Mouse (Mus musculus) thymus, adult 2 months (tissue): ENCODE measurements around the gene Fgf14.

Source experiments
- CTCF ChIP-seq: fragments of 200-500 bp; IDR thresholded peaks from 2 replicates; pipeline ENCODE4 v1.5.1; 2012; ENCODE audit warnings: mild to moderate bottlenecking, control low read depth, low read length, moderate library complexity, borderline replicate concordance; ENCODE audit not compliant: control insufficient read depth, poor library complexity, insufficient read depth; ENCODE audit errors: extremely low read depth
- POLR2A ChIP-seq: fragments of 200-500 bp; IDR thresholded peaks from 2 replicates; pipeline ENCODE4 v1.6.1; 2012; ENCODE audit warnings: mild to moderate bottlenecking, low read length, control low read depth, moderate library complexity; ENCODE audit not compliant: control insufficient read depth, poor library complexity, insufficient read depth; ENCODE audit errors: extremely low read depth

DNA sequence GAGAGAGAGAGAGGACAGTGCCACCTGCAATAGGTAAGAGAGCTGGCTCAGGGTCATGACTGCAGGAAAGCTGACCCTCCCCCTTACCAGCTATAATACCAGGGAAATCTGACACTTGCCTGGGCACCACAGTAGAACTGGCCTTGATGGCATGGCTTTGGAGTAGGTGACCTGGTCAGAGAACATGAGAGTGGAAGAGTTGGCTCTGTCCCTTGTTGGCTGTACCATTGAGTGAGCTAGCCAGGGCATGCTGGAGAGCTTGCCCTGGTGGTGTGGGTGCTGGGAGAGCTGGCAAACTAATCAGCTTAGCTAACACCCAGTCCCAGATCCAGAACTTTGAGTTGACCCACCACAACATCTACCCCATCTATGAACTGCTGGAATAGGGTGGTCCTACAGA lies 348.5 kb downstream of the Fgf14 start:
- TF ChIP-seq CTCF: no peak
- no peak for TF ChIP-seq POLR2A
